ENCODE assay signal across 12 mouse cellular contexts in genomic region chr15:100419901-100420745, GRCm38 (mm10). TPM values are rescaled to one million over a fixed set of nuclear protein-coding genes. Genes with fewer than 3 reads are reported as not detected.
A peak's percentile ranks its signal among the peaks of the same experiment; 100 is the strongest.
DNase-seq lines count a peak whose midpoint lies in the region; ATAC-seq and TF ChIP-seq lines count a peak whose summit lies in the region.
"Had no signal": no experiment of that assay in that cellular context is flagged by ENCODE, and none has a peak within 500 bp of the region (broad histone marks: within the 10 kb centered on the region; RNA-seq: fewer than 3 reads in every experiment).

No protein-coding gene starts in this region.

- no peak for ATAC-seq in heart, embryonic 13.5 days (ENCODE audit: extremely low read depth, insufficient number of reproducible peaks, low FRiP score, low TSS enrichment)
- ATAC-seq in hindbrain, embryonic 16.5 days = no peak

- no peak for DNase-seq in heart, postnatal 14 days
- no peak for DNase-seq in spleen, adult 2 months (ENCODE audit: low read depth in 1 of 2, low spot score in 2 of 2)
- no peak for DNase-seq in spleen, adult 12 weeks (ENCODE audit: low spot score)
- DNase-seq in naive thymus-derived CD4-positive, alpha-beta T cell, adult 2 months (ENCODE audit: low read depth) = peak; percentile 46
- no peak for DNase-seq in layer of hippocampus, adult 8-10 months (ENCODE audit: low spot score in 2 of 2)
- DNase-seq in cerebellum, adult 9-11 months = no peak
- DNase-seq: right cerebral cortex, adult 18-20 months had no signal

- H3K36me3 ChIP-seq in heart, embryonic 13.5 days = no peaks in the 10 kb centered on the region
- H3K36me3 ChIP-seq in spleen, adult 2 months (ENCODE audit: control insufficient read depth, insufficient read depth, low read length) = no peaks in the 10 kb centered on the region
- no peaks in the 10 kb centered on the region for H3K36me3 ChIP-seq in hindbrain, embryonic 16.5 days (ENCODE audit: control insufficient read depth, insufficient read depth, low read length)

- H3K4me2 ChIP-seq in heart, embryonic 13.5 days = peak overlapping the region; percentile 100
- H3K4me2 ChIP-seq in hindbrain, embryonic 16.5 days (ENCODE audit: low read length) = no peak overlapping the region

- H3K9me3 ChIP-seq in heart, embryonic 13.5 days = no peaks in the 10 kb centered on the region
- no peaks in the 10 kb centered on the region for H3K9me3 ChIP-seq in hindbrain, embryonic 16.5 days (ENCODE audit: control insufficient read depth, low read length)

- peak overlapping the region; percentile 96 for H3K4me3 ChIP-seq in heart, embryonic 13.5 days
- H3K4me3 ChIP-seq in spleen, adult 2 months (ENCODE audit: extremely low read depth, insufficient read depth, insufficient read length) = no peak overlapping the region
- H3K4me3 ChIP-seq in hindbrain, embryonic 16.5 days (ENCODE audit: low read length) = no peak overlapping the region

- H3K27ac ChIP-seq in heart, embryonic 13.5 days (replicated peaks) = peak overlapping the region; percentile 70
- H3K27ac ChIP-seq in spleen, adult 2 months (ENCODE audit: insufficient read depth, low read length) = peak overlapping the region; percentile 60
- H3K27ac ChIP-seq in hindbrain, embryonic 16.5 days (ENCODE audit: low read depth, low read length) = no peak overlapping the region

- peaks cover 67% of the 10 kb centered on the region for H3K4me1 ChIP-seq in heart, embryonic 13.5 days
- H3K4me1 ChIP-seq in spleen, adult 2 months (ENCODE audit: control insufficient read depth, insufficient read depth, insufficient read length) = peaks cover 16% of the 10 kb centered on the region; the same call in 1 of the 2 replicates
- H3K4me1 ChIP-seq in hindbrain, embryonic 16.5 days (ENCODE audit: control insufficient read depth, insufficient read depth, low read depth, low read length) = peaks cover 32% of the 10 kb centered on the region

- TF ChIP-seq CTCF in spleen, adult 2 months (IDR thresholded peaks at IDR 0.05; ENCODE audit: extremely low read depth, insufficient read depth, insufficient read length, insufficient replicate concordance) = no peak

- WGBS in heart, embryonic 13.5 days = 43% methylated on average over 9 of the region's 9 CpGs
- WGBS in spleen, adult 2 months = 32% methylated on average over 9 of the region's 9 CpGs
- 73% methylated on average over 9 of the region's 9 CpGs for WGBS in hindbrain, embryonic 16.5 days

- no peak for TF ChIP-seq POLR2A in spleen, adult 2 months (IDR thresholded peaks at IDR 0.05; ENCODE audit: low read depth, low read length)

- intact Hi-C loops in heart, postnatal 14 days (cut with DNase I) = no loop called here

- peak overlapping the region; percentile 64 for H3K9ac ChIP-seq in heart, embryonic 13.5 days
- peak overlapping the region; percentile 28; the same call in 1 of the 2 replicates for H3K9ac ChIP-seq in hindbrain, embryonic 16.5 days (ENCODE audit: low read depth, low read length)

- peaks cover 13% of the 10 kb centered on the region for H3K27me3 ChIP-seq in heart, embryonic 13.5 days (replicated peaks)
- H3K27me3 ChIP-seq in spleen, adult 2 months (ENCODE audit: control insufficient read depth, insufficient read depth, low read length) = 0 out of 2 replicates have a peak, but pooled peaks cover 2% of the 10 kb centered on the region
- H3K27me3 ChIP-seq in hindbrain, embryonic 16.5 days (replicated peaks; ENCODE audit: control insufficient read depth, insufficient read depth, low read length) = peaks cover 6% of the 10 kb centered on the region; the same call in 1 of the 2 replicates

RNA-seq across cellular contexts. Expression of gene Gm5475, which starts 1.8 kb away (rescaled TPM):
- polyA plus RNA-seq in heart, embryonic 13.5 days (2015; fragmentation: Nextera tagmentation; extraction: Ambion mirVana) = 0.05 TPM in 1 of 2 replicates, not detected in the other
- total RNA-seq in heart, postnatal 14 days (2021) = not detected
- polyA plus RNA-seq in spleen, adult 2 months (2012; rRNA removed) = 0.04 TPM in 1 of 2 replicates, not detected in the other
- polyA plus RNA-seq in hindbrain, embryonic 16.5 days (2015; fragmentation: Nextera tagmentation; extraction: Ambion mirVana) = 0.11 and 0.16 TPM in 2 replicates
- total RNA-seq in layer of hippocampus, adult 8-10 months (2022) = not detected
- total RNA-seq: liver, adult 2 months had no signal
- polyA plus RNA-seq: intestine, embryonic 14.5 days; liver, adult 2 months had no signal

RNA-seq across cellular contexts. Expression of gene Slc11a2, which starts 4.7 kb away (rescaled TPM):
- polyA plus RNA-seq in heart, embryonic 13.5 days (2015; fragmentation: Nextera tagmentation; extraction: Ambion mirVana) = 12.8 and 13.2 TPM in 2 replicates
- 10 to 100 TPM; 53.6 to 58.2 TPM for total RNA-seq in heart, postnatal 14 days (2021)
- 24.9 and 27.4 TPM in 2 replicates for polyA plus RNA-seq in spleen, adult 2 months (2012; rRNA removed)
- polyA plus RNA-seq in hindbrain, embryonic 16.5 days (2015; fragmentation: Nextera tagmentation; extraction: Ambion mirVana) = 24.9 and 30.8 TPM in 2 replicates
- 10 to 100 TPM; 54.1 to 68.5 (median 60.4) TPM for total RNA-seq in layer of hippocampus, adult 8-10 months (2022)

RNA-seq across cellular contexts. Expression of gene Letmd1, which starts 48.7 kb away (rescaled TPM):
- polyA plus RNA-seq in heart, embryonic 13.5 days (2015; fragmentation: Nextera tagmentation; extraction: Ambion mirVana) = 15.3 and 15.8 TPM in 2 replicates
- total RNA-seq in heart, postnatal 14 days (2021) = 10 to 100 TPM; 12.8 to 20.4 TPM
- 35.4 and 41.9 TPM in 2 replicates for polyA plus RNA-seq in spleen, adult 2 months (2012; rRNA removed)
- 59.3 and 62.0 TPM in 2 replicates for polyA plus RNA-seq in hindbrain, embryonic 16.5 days (2015; fragmentation: Nextera tagmentation; extraction: Ambion mirVana)
- 10 to 100 TPM; 57.2 to 67.6 (median 62.7) TPM for total RNA-seq in layer of hippocampus, adult 8-10 months (2022)

RNA-seq across cellular contexts. Expression of gene Higd1c, which starts 55.8 kb away (rescaled TPM):
- polyA plus RNA-seq in heart, embryonic 13.5 days (2015; fragmentation: Nextera tagmentation; extraction: Ambion mirVana) = not detected in 2 replicates
- total RNA-seq in heart, postnatal 14 days (2021) = not detected
- polyA plus RNA-seq in spleen, adult 2 months (2012; rRNA removed) = not detected in 2 replicates
- not detected in 2 replicates for polyA plus RNA-seq in hindbrain, embryonic 16.5 days (2015; fragmentation: Nextera tagmentation; extraction: Ambion mirVana)
- total RNA-seq in layer of hippocampus, adult 8-10 months (2022) = not detected
- total RNA-seq: liver, adult 2 months had no signal
- polyA plus RNA-seq: brain, embryonic 14.5 days; intestine, embryonic 14.5 days; liver, adult 2 months had no signal
